Mouse (Mus musculus): ENCODE measurements around the gene Scube2. TPM values are rescaled to one million over a fixed set of nuclear protein-coding genes. Genes with fewer than 3 reads are reported as not detected.

Gene Scube2
- 4.7 and 5.8 TPM in 2 replicates for polyA plus RNA-seq (2016; fragmentation: Nextera tagmentation; extraction: Ambion mirVana)

DNA sequence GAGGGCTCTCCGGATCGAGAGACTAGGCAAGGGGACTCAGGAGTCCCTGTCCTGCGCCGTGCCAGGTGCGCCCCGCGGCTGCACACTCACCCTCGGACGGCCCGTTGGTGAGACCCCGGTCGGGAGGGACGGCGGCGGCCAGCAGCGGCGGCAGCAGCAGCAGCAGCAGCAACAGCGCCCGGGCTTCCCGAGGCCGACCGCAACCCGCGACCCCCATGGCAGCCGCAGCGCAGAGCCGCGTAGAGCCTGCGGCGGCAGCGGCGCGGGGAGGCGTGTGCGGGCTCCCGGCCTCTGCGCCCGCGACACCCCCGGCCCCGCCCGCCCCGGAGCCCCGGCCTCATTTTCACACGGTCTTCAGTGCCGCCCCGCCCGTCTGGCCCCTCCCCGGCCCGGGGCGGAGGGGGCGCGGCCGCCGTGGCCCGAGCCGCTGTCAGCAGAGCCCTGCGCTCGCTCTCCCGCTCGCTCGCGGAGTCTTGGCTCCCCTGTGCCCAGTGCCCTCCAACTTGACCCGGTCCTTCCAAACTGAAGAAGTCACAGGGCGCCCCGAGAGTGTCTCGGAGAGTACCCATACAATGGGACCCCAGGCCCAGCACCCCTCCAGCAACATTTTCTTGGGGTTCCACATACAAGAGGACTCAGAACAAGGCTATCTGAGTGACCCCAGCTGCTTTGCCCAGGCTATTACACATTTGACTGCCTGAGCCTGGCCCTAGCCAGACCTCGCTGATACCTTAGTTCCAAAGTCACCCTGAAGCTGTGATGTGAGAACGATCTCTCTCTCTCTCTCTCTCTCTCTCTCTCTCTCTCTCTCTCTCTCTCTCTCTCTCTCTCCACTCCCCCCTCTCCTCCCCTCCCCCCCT, at the start of gene Scube2:
Scube2 (minus strand) TSS at position 310 of the 860 bp plus-strand sequence.
- Histone ChIP-seq H3K27ac (peak within 1 kb of the TSS; percentile 85), H3K4me3 (peak within 1 kb of the TSS; percentile 71), H3K4me1 (replicated peaks) (peaks cover 62% of the 10 kb centered on the region), H3K27me3 (ENCODE audit: insufficient read depth, poor library complexity, severe bottlenecking) (peaks cover 59% of the 10 kb centered on the region), H3K36me3 (no peaks in the 10 kb centered on the region), H3K9me3 (no peaks in the 10 kb centered on the region)
- peak; percentile 67 for DNase-seq (ENCODE audit: low spot score)
- 2% methylated on average over 68 of the region's 69 CpGs for WGBS

DNA sequence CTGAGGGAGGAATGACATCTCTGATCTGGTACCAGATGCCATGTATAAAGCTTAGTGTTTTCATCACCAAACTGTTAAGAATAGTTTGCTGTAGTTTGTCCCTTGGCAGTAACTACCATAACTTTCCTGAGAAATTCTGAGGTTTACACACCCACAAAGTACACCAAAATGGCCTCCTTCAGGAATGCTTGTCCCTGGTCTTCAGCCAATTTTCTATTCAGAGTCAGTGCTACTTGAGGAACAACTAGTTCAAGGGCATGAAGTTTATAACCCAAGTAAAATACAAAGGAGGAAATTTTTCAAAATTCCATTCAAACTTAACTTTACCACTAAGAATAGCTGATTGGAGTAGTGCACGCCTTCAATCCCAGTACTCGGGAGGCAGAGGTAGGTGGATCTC, 40.7 kb upstream of the Scube2 start:
- H3K36me3 ChIP-seq, result peaks cover 98% of the 10 kb centered on the region
- no peaks in the 10 kb centered on the region for H3K9me3 ChIP-seq
- DNase-seq (ENCODE audit: low spot score), result no peak

DNA sequence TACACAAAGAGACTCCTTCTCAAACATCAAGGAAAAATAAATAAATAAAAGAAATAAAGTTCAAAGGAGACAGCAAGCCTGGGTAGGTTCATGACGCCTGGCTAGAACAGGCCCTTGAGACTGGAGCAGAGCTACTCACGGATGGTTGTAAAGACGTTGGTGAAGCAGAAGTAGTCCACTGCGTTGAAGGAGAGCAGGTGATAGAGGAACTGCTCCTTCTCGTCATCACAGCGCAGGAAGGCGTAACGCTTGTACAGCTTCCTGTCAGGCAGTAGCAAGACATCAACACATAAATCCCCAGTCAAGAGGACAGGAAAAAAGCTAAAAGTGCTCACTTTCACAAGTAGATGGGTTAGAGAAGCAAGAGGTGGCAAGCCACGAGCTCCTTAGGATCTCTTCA, 35.4 kb upstream of the Scube2 start:
- H3K4me3 ChIP-seq, result no peak overlapping the region
- H3K4me1 ChIP-seq (replicated peaks), result no peaks in the 10 kb centered on the region
- DNase-seq (ENCODE audit: low spot score), result no peak
- H3K27ac ChIP-seq, result no peak overlapping the region
- no peaks in the 10 kb centered on the region for H3K27me3 ChIP-seq (ENCODE audit: insufficient read depth, poor library complexity, severe bottlenecking)
- peaks cover 100% of the 10 kb centered on the region for H3K36me3 ChIP-seq
- no peaks in the 10 kb centered on the region for H3K9me3 ChIP-seq
- 92% methylated on average over 9 of the region's 9 CpGs for WGBS

More for the DNA sequence above, 40.7 kb upstream of the Scube2 start:
- no peaks in the 10 kb centered on the region for H3K4me1 ChIP-seq (replicated peaks)
- no peak overlapping the region for H3K4me3 ChIP-seq
- H3K27me3 ChIP-seq (ENCODE audit: insufficient read depth, poor library complexity, severe bottlenecking), result no peaks in the 10 kb centered on the region
- H3K27ac ChIP-seq, result no peak overlapping the region
- 94% methylated on average over 2 of the region's 2 CpGs for WGBS

DNA sequence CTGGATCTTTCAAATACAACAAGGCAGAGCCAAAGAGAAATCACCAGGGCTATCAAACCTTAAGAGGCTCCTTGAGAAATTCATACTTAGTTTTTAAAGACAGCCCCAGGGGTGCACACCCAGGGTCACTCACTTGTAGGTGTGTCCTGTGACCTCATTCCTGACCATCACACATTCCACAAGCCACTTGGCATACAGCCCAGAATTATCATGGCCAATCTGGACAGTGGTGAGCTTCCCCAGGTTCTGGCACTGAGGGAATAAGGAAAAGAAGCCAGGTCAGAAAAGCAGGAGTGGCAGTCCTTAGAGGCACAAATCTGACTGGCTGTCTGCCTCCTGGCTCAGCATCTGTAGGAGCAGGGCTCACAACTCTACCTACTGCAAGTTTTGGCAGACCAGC, 33.4 kb upstream of the Scube2 start:
- Histone ChIP-seq H3K4me3 (no peak overlapping the region), H3K4me1 (replicated peaks) (no peaks in the 10 kb centered on the region), H3K27me3 (ENCODE audit: insufficient read depth, poor library complexity, severe bottlenecking) (no peaks in the 10 kb centered on the region), H3K36me3 (peaks cover 100% of the 10 kb centered on the region), H3K27ac (no peak overlapping the region), H3K9me3 (no peaks in the 10 kb centered on the region)
- no peak for DNase-seq (ENCODE audit: low spot score)

DNA sequence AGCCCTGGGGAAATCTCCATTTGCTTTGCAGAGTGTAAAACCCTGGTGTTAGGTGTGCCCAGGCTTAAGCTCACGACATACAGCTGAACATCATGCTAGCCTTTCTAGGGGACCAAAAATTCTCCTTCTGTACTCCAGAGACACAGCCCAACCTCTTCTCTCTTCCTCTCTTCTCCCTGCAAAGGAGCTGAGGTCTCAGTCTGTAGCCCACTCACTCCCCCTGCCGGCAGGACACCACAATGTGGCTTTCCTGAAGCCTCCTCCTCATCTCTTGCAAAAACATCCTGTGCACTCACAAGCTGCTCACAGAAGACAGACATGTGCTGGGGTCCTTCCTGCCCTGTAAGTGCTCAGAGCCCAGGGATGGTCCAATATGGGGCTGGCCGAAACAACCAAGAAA, 27.1 kb upstream of the Scube2 start:
- DNase-seq (ENCODE audit: low spot score), result peak; percentile 75
- H3K9me3 ChIP-seq, result 0 out of 2 replicates have a peak, but pooled peaks cover 1% of the 10 kb centered on the region
- WGBS, result 39% methylated on average over 3 of the region's 3 CpGs
- no peak overlapping the region for H3K27ac ChIP-seq
- no peaks in the 10 kb centered on the region for H3K27me3 ChIP-seq (ENCODE audit: insufficient read depth, poor library complexity, severe bottlenecking)
- no peak overlapping the region for H3K4me3 ChIP-seq
- no peaks in the 10 kb centered on the region for H3K4me1 ChIP-seq (replicated peaks)
- H3K36me3 ChIP-seq, result peaks cover 95% of the 10 kb centered on the region

DNA sequence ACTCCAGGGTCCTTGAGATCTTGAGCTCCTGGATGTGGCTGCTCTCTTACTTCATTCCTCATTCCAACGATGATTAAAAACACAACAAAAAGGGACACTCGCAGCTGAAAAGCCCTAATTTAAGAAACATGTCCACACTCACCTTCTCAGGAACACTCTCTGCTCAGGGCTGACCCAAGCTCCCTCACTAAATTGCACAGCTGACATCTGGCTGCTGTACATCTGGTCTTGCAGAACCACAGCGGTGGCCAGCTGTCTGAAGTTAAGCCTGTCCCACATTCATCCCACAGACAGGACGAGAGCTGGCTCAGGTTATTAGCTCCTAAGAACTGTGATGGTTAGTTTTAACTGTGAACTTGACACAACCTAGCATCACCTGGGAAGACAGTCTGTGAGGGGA, 26.3 kb upstream of the Scube2 start:
- no peak for DNase-seq (ENCODE audit: low spot score)
- peaks cover 95% of the 10 kb centered on the region for H3K36me3 ChIP-seq
- WGBS, result 89% methylated on average over 4 of the region's 4 CpGs

DNA sequence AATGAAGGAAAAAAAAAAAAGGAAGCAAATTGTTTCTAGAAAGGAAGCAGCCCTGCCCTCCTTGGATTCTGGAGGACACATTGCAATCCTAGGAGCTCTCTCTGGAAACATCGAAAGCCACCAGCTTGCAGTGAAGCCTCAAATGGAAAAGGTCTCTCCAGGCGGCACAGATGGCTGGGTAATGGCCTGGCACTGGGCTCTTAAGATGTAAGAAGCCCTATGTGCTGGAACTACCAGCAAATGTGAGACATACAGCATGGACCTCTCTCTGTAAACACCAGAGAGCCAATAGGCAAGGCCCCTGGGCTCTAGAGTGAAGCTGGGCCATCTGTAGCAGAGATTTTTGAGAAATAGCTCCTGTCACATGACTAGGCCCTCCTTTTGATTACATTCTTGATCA, 24.8 kb upstream of the Scube2 start:
- no peaks in the 10 kb centered on the region for H3K27me3 ChIP-seq (ENCODE audit: insufficient read depth, poor library complexity, severe bottlenecking)
- H3K9me3 ChIP-seq, result peaks cover 6% of the 10 kb centered on the region; the same call in 1 of the 2 replicates
- DNase-seq (ENCODE audit: low spot score), result no peak
- no peak overlapping the region for H3K4me3 ChIP-seq
- no peaks in the 10 kb centered on the region for H3K4me1 ChIP-seq (replicated peaks)
- H3K36me3 ChIP-seq, result peaks cover 85% of the 10 kb centered on the region
- WGBS, result 91% methylated on average over 2 of the region's 2 CpGs
- no peak overlapping the region for H3K27ac ChIP-seq

More for the DNA sequence above, 26.3 kb upstream of the Scube2 start:
- no peak overlapping the region for H3K27ac ChIP-seq
- H3K9me3 ChIP-seq, result peaks cover 5% of the 10 kb centered on the region; the same call in 1 of the 2 replicates
- H3K4me3 ChIP-seq, result no peak overlapping the region
- no peaks in the 10 kb centered on the region for H3K4me1 ChIP-seq (replicated peaks)
- no peaks in the 10 kb centered on the region for H3K27me3 ChIP-seq (ENCODE audit: insufficient read depth, poor library complexity, severe bottlenecking)

DNA sequence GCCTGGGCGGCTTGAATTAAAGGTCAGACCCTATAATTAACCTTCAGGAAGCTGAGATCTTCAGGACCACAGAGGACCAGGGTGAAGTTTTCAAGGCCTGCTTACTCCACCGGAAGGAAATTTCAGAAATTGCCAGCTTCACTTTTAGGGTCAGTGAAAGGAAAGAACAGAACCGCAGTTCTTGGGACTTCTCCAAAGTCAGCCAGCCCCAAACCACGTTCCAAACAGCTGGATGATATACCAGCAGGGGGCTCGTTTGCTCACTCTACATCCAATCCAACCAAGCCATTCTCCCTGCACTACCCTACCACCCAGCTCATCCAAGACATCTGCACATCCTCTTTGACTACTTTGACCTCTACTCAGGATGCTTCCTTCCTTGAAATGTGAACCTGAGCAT, 23.8 kb upstream of the Scube2 start:
- Histone ChIP-seq H3K27me3 (ENCODE audit: insufficient read depth, poor library complexity, severe bottlenecking) (no peaks in the 10 kb centered on the region), H3K4me1 (replicated peaks) (no peaks in the 10 kb centered on the region), H3K4me3 (no peak overlapping the region), H3K36me3 (peaks cover 75% of the 10 kb centered on the region), H3K9me3 (peaks cover 6% of the 10 kb centered on the region; the same call in 1 of the 2 replicates), H3K27ac (no peak overlapping the region)
- no peak for DNase-seq (ENCODE audit: low spot score)
- 84% methylated on average over 5 of the region's 5 CpGs for WGBS

DNA sequence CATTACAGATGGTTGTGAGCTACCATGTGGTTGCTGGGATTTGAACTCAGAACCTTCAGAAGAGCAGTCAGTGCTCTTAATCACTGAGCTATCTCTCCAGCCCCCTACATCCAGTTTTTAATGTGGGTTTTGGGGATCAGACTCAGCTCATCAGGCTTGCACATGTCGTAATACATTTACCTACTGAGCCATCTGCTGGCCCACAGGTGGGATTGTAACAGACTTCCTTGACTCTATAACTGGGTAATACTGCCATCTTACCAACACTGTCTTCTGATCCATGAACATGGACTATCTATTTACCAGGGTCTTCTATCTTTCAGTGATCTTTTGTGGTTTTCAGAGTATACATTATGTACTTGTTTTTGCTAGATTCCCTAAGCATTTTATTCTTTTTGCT, 20.8 kb upstream of the Scube2 start:
- 95% methylated on average over 1 of the region's 1 CpGs for WGBS
- no peak overlapping the region for H3K4me3 ChIP-seq

DNA sequence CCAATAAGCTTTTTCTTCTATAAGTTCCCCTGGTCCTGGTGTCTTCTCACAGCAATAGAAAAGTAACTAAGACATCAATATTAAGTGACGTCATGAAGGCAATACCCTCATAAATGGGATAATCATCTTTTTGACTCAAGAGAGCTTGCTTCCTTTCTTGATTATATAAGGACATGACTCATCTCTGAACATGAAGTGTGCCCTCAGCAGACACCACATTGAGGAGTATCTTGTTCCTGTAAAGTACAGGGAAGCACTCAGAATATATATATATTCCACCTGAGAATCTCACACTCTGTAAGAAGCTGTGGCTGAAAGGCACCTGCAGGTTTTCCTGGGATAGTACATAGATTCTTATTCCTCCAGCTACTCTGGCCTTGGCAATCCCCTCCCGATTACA, 17.1 kb upstream of the Scube2 start:
- H3K4me1 ChIP-seq (replicated peaks), result no peaks in the 10 kb centered on the region
- no peak overlapping the region for H3K4me3 ChIP-seq
- no peak for DNase-seq (ENCODE audit: low spot score)
- peaks cover 5% of the 10 kb centered on the region; the same call in 1 of the 2 replicates for H3K9me3 ChIP-seq
- H3K36me3 ChIP-seq, result peaks cover 14% of the 10 kb centered on the region
- 90% methylated on average over 2 of the region's 2 CpGs for WGBS
- no peaks in the 10 kb centered on the region for H3K27me3 ChIP-seq (ENCODE audit: insufficient read depth, poor library complexity, severe bottlenecking)
- H3K27ac ChIP-seq, result no peak overlapping the region

More for the DNA sequence above, 20.8 kb upstream of the Scube2 start:
- no peaks in the 10 kb centered on the region for H3K27me3 ChIP-seq (ENCODE audit: insufficient read depth, poor library complexity, severe bottlenecking)
- peaks cover 6% of the 10 kb centered on the region; the same call in 1 of the 2 replicates for H3K9me3 ChIP-seq
- no peak overlapping the region for H3K27ac ChIP-seq
- peaks cover 49% of the 10 kb centered on the region for H3K36me3 ChIP-seq
- no peak for DNase-seq (ENCODE audit: low spot score)
- no peaks in the 10 kb centered on the region for H3K4me1 ChIP-seq (replicated peaks)

DNA sequence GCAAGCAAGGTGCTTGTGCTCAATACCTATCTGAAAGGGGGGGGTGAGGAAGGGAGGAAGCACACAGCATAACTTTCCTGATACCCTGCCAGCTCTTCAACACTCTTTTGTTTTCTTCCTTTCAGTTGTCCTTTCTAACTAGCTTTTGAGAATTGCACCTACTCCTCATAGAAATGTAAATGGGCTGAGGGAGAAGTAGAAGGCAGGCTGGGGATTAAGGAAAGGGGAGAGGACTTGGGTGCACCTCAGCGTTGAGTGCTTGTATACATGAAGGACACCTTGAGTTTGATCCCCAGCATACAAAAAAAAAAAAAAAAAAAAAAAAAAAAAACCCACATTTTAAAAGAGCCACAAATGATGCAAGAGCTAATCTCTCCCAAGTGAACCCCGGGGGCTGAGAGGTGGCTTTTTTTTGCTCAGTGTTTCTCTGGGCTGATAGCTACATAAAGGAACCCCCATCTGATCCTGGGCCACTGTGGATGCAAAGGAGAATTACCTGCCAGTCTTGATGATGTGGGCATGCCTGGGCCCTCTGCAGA, 16.2 kb upstream of the Scube2 start:
- WGBS, result 52% methylated on average over 2 of the region's 2 CpGs
- DNase-seq (ENCODE audit: low spot score), result no peak
- H3K4me1 ChIP-seq (replicated peaks), result no peaks in the 10 kb centered on the region
- no peak overlapping the region for H3K27ac ChIP-seq
- peaks cover 4% of the 10 kb centered on the region for H3K36me3 ChIP-seq
- H3K27me3 ChIP-seq (ENCODE audit: insufficient read depth, poor library complexity, severe bottlenecking), result no peaks in the 10 kb centered on the region
- H3K9me3 ChIP-seq, result no peaks in the 10 kb centered on the region; the same call in 1 of the 2 replicates
- H3K4me3 ChIP-seq, result no peak overlapping the region

DNA sequence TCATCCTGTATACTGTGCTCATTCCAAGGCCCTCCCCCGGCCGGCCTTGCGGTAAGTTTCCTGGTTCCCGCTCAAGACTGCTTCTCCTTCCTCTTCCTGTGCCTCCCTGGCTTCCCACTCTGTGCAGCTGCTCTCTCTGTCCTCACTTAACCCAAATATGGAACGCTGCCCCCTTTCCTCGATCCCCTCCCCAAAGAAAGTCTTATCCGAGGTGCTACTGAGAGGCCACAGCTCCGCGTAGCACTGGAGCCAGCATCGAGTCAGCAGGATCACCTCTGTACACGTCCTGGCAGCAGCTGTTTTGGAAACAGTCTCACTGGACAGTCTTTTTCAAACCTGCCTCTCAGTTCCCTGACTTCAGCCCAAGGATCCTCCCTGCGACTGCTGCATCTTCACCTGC, 13.7 kb upstream of the Scube2 start:
- 60% methylated on average over 12 of the region's 12 CpGs for WGBS
- Histone ChIP-seq H3K9me3 (no peaks in the 10 kb centered on the region), H3K27me3 (ENCODE audit: insufficient read depth, poor library complexity, severe bottlenecking) (no peaks in the 10 kb centered on the region), H3K4me1 (replicated peaks) (peaks cover 4% of the 10 kb centered on the region; the same call in 1 of the 2 replicates), H3K4me3 (no peak overlapping the region), H3K36me3 (no peaks in the 10 kb centered on the region), H3K27ac (no peak overlapping the region)
- DNase-seq (ENCODE audit: low spot score), result no peak

DNA sequence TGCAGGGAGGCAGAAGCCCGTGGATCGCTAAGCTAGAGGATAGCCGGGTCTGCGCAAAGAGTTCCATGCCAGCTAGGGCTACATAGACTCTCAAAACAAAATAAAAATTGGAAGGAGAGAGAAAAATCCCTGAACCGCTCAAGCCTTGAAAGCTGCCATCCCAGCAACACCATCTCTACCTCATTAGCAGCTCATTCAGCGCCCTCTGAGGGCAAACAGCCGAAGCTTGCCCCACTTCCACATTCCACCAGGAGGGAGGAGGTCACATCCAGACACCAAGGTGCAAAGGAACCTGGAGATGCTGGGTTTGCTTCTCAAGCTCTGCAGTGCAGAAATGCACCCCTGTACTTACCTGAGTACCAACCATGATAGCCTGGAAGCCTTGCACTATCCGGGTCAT, 10.6 kb upstream of the Scube2 start:
- Histone ChIP-seq H3K27ac (no peak overlapping the region), H3K4me1 (replicated peaks) (peaks cover 4% of the 10 kb centered on the region; the same call in 1 of the 2 replicates), H3K27me3 (ENCODE audit: insufficient read depth, poor library complexity, severe bottlenecking) (no peaks in the 10 kb centered on the region), H3K4me3 (no peak overlapping the region), H3K36me3 (no peaks in the 10 kb centered on the region), H3K9me3 (no peaks in the 10 kb centered on the region)
- no peak for DNase-seq (ENCODE audit: low spot score)
- WGBS, result 76% methylated on average over 8 of the region's 8 CpGs
